Mouse (Mus musculus): Measurements from ENCODE around the gene Olfr122.

GRCm38 (mm10) chr17:37793229-37793628, 24.8 kb downstream of the Olfr122 start, which contains the start of gene Olfr123:
- TF ChIP-seq POLR2A (IDR thresholded peaks at IDR 0.05; ENCODE audit: borderline replicate concordance, control insufficient read depth, low read depth, low read length) (no peak), CTCF (IDR thresholded peaks at IDR 0.05; ENCODE audit: control insufficient read depth, insufficient read depth, low read length) (no peak)

All from bone marrow, adult 2 months (tissue).